Comparison of ENCODE assay signal across 9 mouse cellular contexts in genomic region chr7:44310285-44310877, GRCm38 (mm10). TPM values are rescaled to one million over a fixed set of nuclear protein-coding genes. Genes with fewer than 3 reads are reported as not detected.
A peak's percentile ranks its signal among the peaks of the same experiment; 100 is the strongest.
DNase-seq lines count a peak whose midpoint lies in the region; ATAC-seq lines count a peak whose summit lies in the region.
"Had no signal": no experiment of that assay in that cellular context is flagged by ENCODE, and none has a peak within 500 bp of the region (broad histone marks: within the 10 kb centered on the region; RNA-seq: fewer than 3 reads in every experiment).

No protein-coding gene starts in this region.

- H3K9ac ChIP-seq in heart, embryonic 11.5 days (ENCODE audit: low read depth, low read length), result peak overlapping the region; percentile 60
- H3K9ac ChIP-seq in hindbrain, embryonic 13.5 days, result peak overlapping the region; percentile 92
- no peak overlapping the region for H3K9ac ChIP-seq in liver, embryonic 15.5 days

- no peak overlapping the region for H3K27ac ChIP-seq in heart, embryonic 11.5 days (ENCODE audit: low read depth, low read length)
- H3K27ac ChIP-seq in hindbrain, embryonic 13.5 days, result peak overlapping the region; percentile 84
- no peak overlapping the region for H3K27ac ChIP-seq in liver, embryonic 15.5 days (replicated peaks)

- peak; percentile 19; the same call in 1 of the 2 replicates for ATAC-seq in heart, embryonic 11.5 days (replicated peaks; ENCODE audit: insufficient number of reproducible peaks, low FRiP score, low TSS enrichment)
- ATAC-seq in hindbrain, embryonic 13.5 days (ENCODE audit: low FRiP score), result peak; percentile 21
- no peak for ATAC-seq in liver, embryonic 15.5 days (ENCODE audit: insufficient read depth)

- peaks cover 14% of the 10 kb centered on the region for H3K4me1 ChIP-seq in heart, embryonic 11.5 days (ENCODE audit: control insufficient read depth, insufficient read depth, low read length)
- H3K4me1 ChIP-seq in hindbrain, embryonic 13.5 days (replicated peaks), result peaks cover 38% of the 10 kb centered on the region
- peaks cover 17% of the 10 kb centered on the region for H3K4me1 ChIP-seq in liver, embryonic 15.5 days (replicated peaks)

- H3K4me3 ChIP-seq in heart, embryonic 11.5 days (ENCODE audit: low read depth, low read length), result peak overlapping the region; percentile 50
- peak overlapping the region; percentile 67 for H3K4me3 ChIP-seq in hindbrain, embryonic 13.5 days
- H3K4me3 ChIP-seq in liver, embryonic 15.5 days (replicated peaks), result peak overlapping the region; percentile 10; the same call in 1 of the 2 replicates

- peak overlapping the region; percentile 81 for H3K4me2 ChIP-seq in heart, embryonic 11.5 days
- peak overlapping the region; percentile 89 for H3K4me2 ChIP-seq in hindbrain, embryonic 13.5 days
- peak overlapping the region; percentile 50 for H3K4me2 ChIP-seq in liver, embryonic 15.5 days

- WGBS in heart, embryonic 11.5 days (ENCODE audit: insufficient replicate concordance), result 1% methylated on average over 36 of the region's 40 CpGs
- 1% methylated on average over 37 of the region's 40 CpGs for WGBS in hindbrain, embryonic 13.5 days
- WGBS in liver, embryonic 15.5 days (ENCODE audit: insufficient replicate concordance), result 1% methylated on average over 40 of the region's 40 CpGs

- DNase-seq in heart, adult 8-10 months (ENCODE audit: low spot score), result no peak
- DNase-seq in B cell, adult 2 months, result peak; percentile 48 to 51
- DNase-seq in cerebellum, adult 9-11 months, result peak; percentile 77
- DNase-seq in urinary bladder, postnatal 25 days (ENCODE audit: low spot score), result no peak
- DNase-seq in adipocyte (ENCODE audit: low spot score), result no peak

- peaks cover 78% of the 10 kb centered on the region for H3K27me3 ChIP-seq in heart, embryonic 11.5 days (ENCODE audit: control insufficient read depth, insufficient read depth, low read length)
- H3K27me3 ChIP-seq in hindbrain, embryonic 13.5 days, result 0 out of 2 replicates have a peak, but pooled peaks cover 18% of the 10 kb centered on the region
- peaks cover 90% of the 10 kb centered on the region for H3K27me3 ChIP-seq in liver, embryonic 15.5 days

- H3K9me3 ChIP-seq in heart, embryonic 11.5 days (replicated peaks; ENCODE audit: control insufficient read depth, low read length), result no peaks in the 10 kb centered on the region
- H3K9me3 ChIP-seq in hindbrain, embryonic 13.5 days, result no peaks in the 10 kb centered on the region
- no peaks in the 10 kb centered on the region for H3K9me3 ChIP-seq in liver, embryonic 15.5 days (replicated peaks)

- H3K36me3 ChIP-seq in heart, embryonic 11.5 days (ENCODE audit: control insufficient read depth, insufficient read depth, low read length), result no peaks in the 10 kb centered on the region
- H3K36me3 ChIP-seq in hindbrain, embryonic 13.5 days, result peaks cover 25% of the 10 kb centered on the region
- H3K36me3 ChIP-seq in liver, embryonic 15.5 days (replicated peaks), result no peaks in the 10 kb centered on the region

RNA-seq across cellular contexts. Expression of gene Shank1, which starts 0.3 kb away (rescaled TPM):
- polyA plus RNA-seq in heart, embryonic 11.5 days (2014; fragmentation: Nextera tagmentation; extraction: Ambion mirVana), result 1.1 and 1.3 TPM in 2 replicates
- total RNA-seq in heart, adult 8-10 months (2022), result 1 to 10 TPM; 1.8 to 4.7 (median 3.3) TPM
- 31.7 and 32.6 TPM in 2 replicates for polyA plus RNA-seq in hindbrain, embryonic 13.5 days (2015; fragmentation: Nextera tagmentation; extraction: Ambion mirVana)
- polyA plus RNA-seq in liver, embryonic 15.5 days (2015; fragmentation: Nextera tagmentation; extraction: Ambion mirVana), result 0.05 and 0.06 TPM in 2 replicates

RNA-seq across cellular contexts. Expression of gene Clec11a, which starts 3.7 kb away (rescaled TPM):
- 0.65 and 0.84 TPM in 2 replicates for polyA plus RNA-seq in heart, embryonic 11.5 days (2014; fragmentation: Nextera tagmentation; extraction: Ambion mirVana)
- total RNA-seq in heart, adult 8-10 months (2022), result 1 to 10 TPM in 1 of 4 experiments, under 1 TPM in 3; 0.41 to 1.2 (median 0.67) TPM
- 3.4 and 3.9 TPM in 2 replicates for polyA plus RNA-seq in hindbrain, embryonic 13.5 days (2015; fragmentation: Nextera tagmentation; extraction: Ambion mirVana)
- 0.54 and 0.63 TPM in 2 replicates for polyA plus RNA-seq in liver, embryonic 15.5 days (2015; fragmentation: Nextera tagmentation; extraction: Ambion mirVana)

RNA-seq across cellular contexts. Expression of gene Gm15517, which starts 49.1 kb away (rescaled TPM):
- not detected in 2 replicates for polyA plus RNA-seq in heart, embryonic 11.5 days (2014; fragmentation: Nextera tagmentation; extraction: Ambion mirVana)
- not detected for total RNA-seq in heart, adult 8-10 months (2022)
- polyA plus RNA-seq in hindbrain, embryonic 13.5 days (2015; fragmentation: Nextera tagmentation; extraction: Ambion mirVana), result not detected in 2 replicates
- not detected in 2 replicates for polyA plus RNA-seq in liver, embryonic 15.5 days (2015; fragmentation: Nextera tagmentation; extraction: Ambion mirVana)
- total RNA-seq: left cerebral cortex, postnatal 10 days had no signal

RNA-seq across cellular contexts. Expression of gene Acp4, which starts 53.2 kb away (rescaled TPM):
- not detected in 2 replicates for polyA plus RNA-seq in heart, embryonic 11.5 days (2014; fragmentation: Nextera tagmentation; extraction: Ambion mirVana)
- total RNA-seq in heart, adult 8-10 months (2022), result not detected
- polyA plus RNA-seq in hindbrain, embryonic 13.5 days (2015; fragmentation: Nextera tagmentation; extraction: Ambion mirVana), result 0.10 TPM in 1 of 2 replicates, not detected in the other
- 0.14 TPM in 1 of 2 replicates, not detected in the other for polyA plus RNA-seq in liver, embryonic 15.5 days (2015; fragmentation: Nextera tagmentation; extraction: Ambion mirVana)
- total RNA-seq: left cerebral cortex, postnatal 10 days had no signal

Comparison
In these comparisons a context has a peak if more than half of its experiments do, and no peak if none do; other contexts are left out.
1. H3K4me3 ChIP-seq: peak in every context shown above with its lines; median percentile 67 in hindbrain, embryonic 13.5 days; 50 in heart, embryonic 11.5 days; 10 in liver, embryonic 15.5 days.
2. DNase-seq: peak in B cell, adult 2 months (2 of 2) and cerebellum, adult 9-11 months (single experiment); none in heart, adult 8-10 months (single experiment), urinary bladder, postnatal 25 days (single experiment) and adipocyte (single experiment).
3. RNA of gene Shank1, which starts 0.3 kb away (polyA plus RNA-seq): 31.7 to 32.6 TPM in hindbrain, embryonic 13.5 days; 1.1 to 1.3 TPM in heart, embryonic 11.5 days and 0.05 to 0.06 TPM in liver, embryonic 15.5 days; every median in the first group is over 10 times any median in the second.
4. Peak in every context shown above with its lines, with median percentiles within 50 percentile points of each other: H3K4me2 ChIP-seq.